Mouse (Mus musculus): ENCODE measurements around the gene Olfr1418. TPM values are rescaled to one million over a fixed set of nuclear protein-coding genes. Genes with fewer than 3 reads are reported as not detected.
A peak's percentile ranks its signal among the peaks of the same experiment; 100 is the strongest.

Olfr1418 gene
- polyA plus RNA-seq, 1 experiment = not detected

- no peak overlapping the region for H3K4me3 ChIP-seq (ENCODE audit: low read depth, low read length)
- H3K4me1 ChIP-seq (ENCODE audit: control insufficient read depth, insufficient read depth, low read length) = no peaks in the 10 kb centered on the region
- no peak for TF ChIP-seq EP300 (IDR thresholded peaks at IDR 0.05; ENCODE audit: insufficient read depth, low read depth, low read length)
- TF ChIP-seq CTCF (IDR thresholded peaks at IDR 0.05; ENCODE audit: low read depth, low read length) = no peak
- TF ChIP-seq POLR2A (IDR thresholded peaks at IDR 0.05; ENCODE audit: insufficient read depth, low read length) = no peak
- H3K9me3 ChIP-seq (replicated peaks; ENCODE audit: control insufficient read depth, insufficient read depth, low read length, poor library complexity, severe bottlenecking) = no peaks in the 10 kb centered on the region
- no peak overlapping the region for H3K9ac ChIP-seq (ENCODE audit: low read depth, poor library complexity, severe bottlenecking)
- H3K36me3 ChIP-seq (ENCODE audit: control insufficient read depth, insufficient read depth, low read length, poor library complexity, severe bottlenecking) = no peaks in the 10 kb centered on the region
- H3K27ac ChIP-seq (ENCODE audit: insufficient read depth, low read length) = no peak overlapping the region
- no peaks in the 10 kb centered on the region for H3K27me3 ChIP-seq (ENCODE audit: control insufficient read depth, insufficient read depth, low read length, poor library complexity, severe bottlenecking)
These were observed 6.0 kb downstream of the Olfr1418 start for GRCm38 (mm10) chr19:11854821-11855220.

- no peak overlapping the region for H3K4me3 ChIP-seq (ENCODE audit: low read depth, low read length)
- H3K36me3 ChIP-seq (ENCODE audit: control insufficient read depth, insufficient read depth, low read length, poor library complexity, severe bottlenecking) = no peaks in the 10 kb centered on the region
- TF ChIP-seq POLR2A (IDR thresholded peaks at IDR 0.05; ENCODE audit: insufficient read depth, low read length) (no peak), EP300 (IDR thresholded peaks at IDR 0.05; ENCODE audit: insufficient read depth, low read depth, low read length) (no peak), CTCF (IDR thresholded peaks at IDR 0.05; ENCODE audit: low read depth, low read length) (no peak)
These were observed 8.2 kb downstream of the Olfr1418 start for GRCm38 (mm10) chr19:11852652-11853051.

GRCm38 (mm10) chr19:11846333-11846732 is 14.5 kb downstream of the Olfr1418 start:
- no peak overlapping the region for H3K4me3 ChIP-seq (ENCODE audit: low read depth, low read length)
- no peak overlapping the region for H3K9ac ChIP-seq (ENCODE audit: low read depth, poor library complexity, severe bottlenecking)
- TF ChIP-seq POLR2A (IDR thresholded peaks at IDR 0.05; ENCODE audit: insufficient read depth, low read length) (no peak), EP300 (IDR thresholded peaks at IDR 0.05; ENCODE audit: insufficient read depth, low read depth, low read length) (no peak), CTCF (IDR thresholded peaks at IDR 0.05; ENCODE audit: low read depth, low read length) (no peak)
- H3K27me3 ChIP-seq (ENCODE audit: control insufficient read depth, insufficient read depth, low read length, poor library complexity, severe bottlenecking) = no peaks in the 10 kb centered on the region
- H3K36me3 ChIP-seq (ENCODE audit: control insufficient read depth, insufficient read depth, low read length, poor library complexity, severe bottlenecking) = no peaks in the 10 kb centered on the region
- no peak overlapping the region for H3K27ac ChIP-seq (ENCODE audit: insufficient read depth, low read length)
- no peaks in the 10 kb centered on the region for H3K4me1 ChIP-seq (ENCODE audit: control insufficient read depth, insufficient read depth, low read length)
- H3K9me3 ChIP-seq (replicated peaks; ENCODE audit: control insufficient read depth, insufficient read depth, low read length, poor library complexity, severe bottlenecking) = 0 out of 2 replicates have a peak, but pooled peaks cover 2% of the 10 kb centered on the region

More at GRCm38 (mm10) chr19:11852652-11853051, 8.2 kb downstream of the Olfr1418 start:
- no peaks in the 10 kb centered on the region for H3K9me3 ChIP-seq (replicated peaks; ENCODE audit: control insufficient read depth, insufficient read depth, low read length, poor library complexity, severe bottlenecking)
- no peak overlapping the region for H3K9ac ChIP-seq (ENCODE audit: low read depth, poor library complexity, severe bottlenecking)
- no peaks in the 10 kb centered on the region for H3K27me3 ChIP-seq (ENCODE audit: control insufficient read depth, insufficient read depth, low read length, poor library complexity, severe bottlenecking)
- no peaks in the 10 kb centered on the region for H3K4me1 ChIP-seq (ENCODE audit: control insufficient read depth, insufficient read depth, low read length)
- H3K27ac ChIP-seq (ENCODE audit: insufficient read depth, low read length) = no peak overlapping the region

- TF ChIP-seq CTCF (IDR thresholded peaks at IDR 0.05; ENCODE audit: low read depth, low read length) (no peak), POLR2A (IDR thresholded peaks at IDR 0.05; ENCODE audit: insufficient read depth, low read length) (no peak)
- Histone ChIP-seq H3K4me1 (ENCODE audit: control insufficient read depth, insufficient read depth, low read length) (no peaks in the 10 kb centered on the region), H3K9ac (ENCODE audit: low read depth, poor library complexity, severe bottlenecking) (no peak within 1 kb of the TSS), H3K27me3 (ENCODE audit: control insufficient read depth, insufficient read depth, low read length, poor library complexity, severe bottlenecking) (no peaks in the 10 kb centered on the region), H3K36me3 (ENCODE audit: control insufficient read depth, insufficient read depth, low read length, poor library complexity, severe bottlenecking) (no peaks in the 10 kb centered on the region), H3K27ac (ENCODE audit: insufficient read depth, low read length) (no peak within 1 kb of the TSS), H3K9me3 (replicated peaks; ENCODE audit: control insufficient read depth, insufficient read depth, low read length, poor library complexity, severe bottlenecking) (0 out of 2 replicates have a peak, but pooled peaks cover 2% of the 10 kb centered on the region), H3K4me3 (ENCODE audit: low read depth, low read length) (no peak within 1 kb of the TSS)
These were observed 21.7 kb downstream of the Olfr1418 start, which contains the start of gene Olfr1417 for GRCm38 (mm10) chr19:11839119-11839518. Gene Olfr1417 (minus strand): TSS chr19:11839219.

- peaks cover 5% of the 10 kb centered on the region for H3K4me1 ChIP-seq (ENCODE audit: control insufficient read depth, insufficient read depth, low read length)
- no peak overlapping the region for H3K9ac ChIP-seq (ENCODE audit: low read depth, poor library complexity, severe bottlenecking)
- no peaks in the 10 kb centered on the region for H3K9me3 ChIP-seq (replicated peaks; ENCODE audit: control insufficient read depth, insufficient read depth, low read length, poor library complexity, severe bottlenecking)
- TF ChIP-seq EP300 (IDR thresholded peaks at IDR 0.05; ENCODE audit: insufficient read depth, low read depth, low read length) (no peak), POLR2A (IDR thresholded peaks at IDR 0.05; ENCODE audit: insufficient read depth, low read length) (no peak), CTCF (IDR thresholded peaks at IDR 0.05; ENCODE audit: low read depth, low read length) (no peak)
- H3K27me3 ChIP-seq (ENCODE audit: control insufficient read depth, insufficient read depth, low read length, poor library complexity, severe bottlenecking) = no peaks in the 10 kb centered on the region
- peak overlapping the region; percentile 89 for H3K27ac ChIP-seq (ENCODE audit: insufficient read depth, low read length)
- no peaks in the 10 kb centered on the region for H3K36me3 ChIP-seq (ENCODE audit: control insufficient read depth, insufficient read depth, low read length, poor library complexity, severe bottlenecking)
- H3K4me3 ChIP-seq (ENCODE audit: low read depth, low read length) = no peak overlapping the region
These were observed 37.4 kb downstream of the Olfr1418 start for GRCm38 (mm10) chr19:11823346-11824065.

GRCm38 (mm10) chr19:11820211-11820610 is 40.7 kb downstream of the Olfr1418 start:
- Histone ChIP-seq H3K27ac (ENCODE audit: insufficient read depth, low read length) (peak overlapping the region; percentile 59), H3K4me3 (ENCODE audit: low read depth, low read length) (no peak overlapping the region)

More at GRCm38 (mm10) chr19:11820211-11820610, 40.7 kb downstream of the Olfr1418 start:
- peaks cover 6% of the 10 kb centered on the region for H3K4me1 ChIP-seq (ENCODE audit: control insufficient read depth, insufficient read depth, low read length)
- TF ChIP-seq CTCF (IDR thresholded peaks at IDR 0.05; ENCODE audit: low read depth, low read length) = peak; percentile 53
- TF ChIP-seq EP300 (IDR thresholded peaks at IDR 0.05; ENCODE audit: insufficient read depth, low read depth, low read length) = no peak
- H3K36me3 ChIP-seq (ENCODE audit: control insufficient read depth, insufficient read depth, low read length, poor library complexity, severe bottlenecking) = no peaks in the 10 kb centered on the region
- H3K27me3 ChIP-seq (ENCODE audit: control insufficient read depth, insufficient read depth, low read length, poor library complexity, severe bottlenecking) = no peaks in the 10 kb centered on the region
- peak overlapping the region; percentile 29; the same call in 1 of the 2 replicates for H3K9ac ChIP-seq (ENCODE audit: low read depth, poor library complexity, severe bottlenecking)
- H3K9me3 ChIP-seq (replicated peaks; ENCODE audit: control insufficient read depth, insufficient read depth, low read length, poor library complexity, severe bottlenecking) = no peaks in the 10 kb centered on the region
